Mouse (Mus musculus) gonadal fat pad, adult 2 months (tissue): ENCODE results near the gene Cdc14b. TPM values are rescaled to one million over a fixed set of nuclear protein-coding genes. Genes with fewer than 3 reads are reported as not detected.

ENCODE experiments used
- DNase-seq: peaks from one replicate; pipeline ENCODE4 v3.0.0-alpha.2; 2012; ENCODE audit warnings: low read depth
- polyA plus RNA-seq: library from polyadenylated mRNA; depleted of rRNA; stranded (reverse); fragments of >200 nt; gene quantifications from 2 replicates; pipeline ENCODE4 v1.2.3, GENCODE M21; 2012; rRNA removed

The Cdc14b gene
- polyA plus RNA-seq: 4.3 and 5.7 TPM in 2 replicates

GRCm38 (mm10) chr13:64274879-64275753, at the start of gene Cdc14b:
Gene Cdc14b (minus strand): TSS chr13:64275290.
- no peak for DNase-seq

GRCm38 (mm10) chr13:64322561-64323281, 47.6 kb upstream of the Cdc14b start:
- no peak for DNase-seq

DNA sequence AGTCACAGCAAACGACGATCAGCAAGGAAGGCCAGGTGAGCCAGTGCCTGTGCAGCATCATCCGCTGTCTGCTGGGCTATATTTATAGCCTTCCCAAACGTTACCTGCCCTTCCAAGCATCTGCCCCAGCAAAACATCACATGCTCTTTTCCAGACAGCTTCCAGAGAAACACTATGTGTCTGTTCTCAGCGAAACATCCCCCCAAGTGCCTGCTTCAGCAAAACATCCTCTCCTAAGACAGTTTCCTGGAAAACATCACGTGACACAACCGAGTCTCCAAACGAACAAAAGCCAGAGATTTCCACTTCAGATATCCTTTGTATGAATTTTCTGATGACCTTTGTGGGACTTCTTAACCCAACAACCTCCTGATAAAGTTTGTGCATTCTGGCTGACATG, 45.2 kb upstream of the Cdc14b start:
- no peak for DNase-seq

GRCm38 (mm10) chr13:64319782-64320181, 44.7 kb upstream of the Cdc14b start:
- no peak for DNase-seq

GRCm38 (mm10) chr13:64318355-64318754, 43.3 kb upstream of the Cdc14b start:
- DNase-seq: no peak

DNA sequence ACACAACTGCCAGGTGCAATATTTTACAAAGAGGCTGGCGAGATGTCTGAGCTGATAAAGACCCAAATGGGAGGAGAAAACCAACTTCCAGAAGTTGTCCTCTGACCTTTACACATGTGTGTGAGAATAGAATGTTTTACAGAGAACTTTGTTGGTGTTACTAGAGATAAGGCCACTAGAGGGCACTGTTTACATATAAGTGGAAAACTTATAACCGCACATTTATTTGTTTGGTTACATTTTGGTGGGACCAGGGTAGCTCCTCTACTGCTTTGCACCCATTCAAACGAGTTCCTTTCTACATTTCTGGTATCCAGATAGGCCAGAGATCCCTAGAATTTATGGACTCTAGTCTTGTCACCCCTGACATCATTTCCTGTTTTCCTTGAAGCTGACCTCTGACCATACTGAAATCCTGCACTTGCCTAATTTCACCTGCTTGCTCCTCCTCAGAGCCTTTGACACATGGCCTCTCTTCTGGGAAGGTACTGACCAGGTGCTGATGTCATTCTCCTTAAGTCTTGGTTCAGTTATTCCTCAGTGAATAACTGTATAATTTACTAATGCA, 40.5 kb upstream of the Cdc14b start:
- no peak for DNase-seq

GRCm38 (mm10) chr13:64314041-64314440, 39.0 kb upstream of the Cdc14b start:
- no peak for DNase-seq

GRCm38 (mm10) chr13:64312916-64313289, 37.8 kb upstream of the Cdc14b start:
- no peak for DNase-seq

DNA sequence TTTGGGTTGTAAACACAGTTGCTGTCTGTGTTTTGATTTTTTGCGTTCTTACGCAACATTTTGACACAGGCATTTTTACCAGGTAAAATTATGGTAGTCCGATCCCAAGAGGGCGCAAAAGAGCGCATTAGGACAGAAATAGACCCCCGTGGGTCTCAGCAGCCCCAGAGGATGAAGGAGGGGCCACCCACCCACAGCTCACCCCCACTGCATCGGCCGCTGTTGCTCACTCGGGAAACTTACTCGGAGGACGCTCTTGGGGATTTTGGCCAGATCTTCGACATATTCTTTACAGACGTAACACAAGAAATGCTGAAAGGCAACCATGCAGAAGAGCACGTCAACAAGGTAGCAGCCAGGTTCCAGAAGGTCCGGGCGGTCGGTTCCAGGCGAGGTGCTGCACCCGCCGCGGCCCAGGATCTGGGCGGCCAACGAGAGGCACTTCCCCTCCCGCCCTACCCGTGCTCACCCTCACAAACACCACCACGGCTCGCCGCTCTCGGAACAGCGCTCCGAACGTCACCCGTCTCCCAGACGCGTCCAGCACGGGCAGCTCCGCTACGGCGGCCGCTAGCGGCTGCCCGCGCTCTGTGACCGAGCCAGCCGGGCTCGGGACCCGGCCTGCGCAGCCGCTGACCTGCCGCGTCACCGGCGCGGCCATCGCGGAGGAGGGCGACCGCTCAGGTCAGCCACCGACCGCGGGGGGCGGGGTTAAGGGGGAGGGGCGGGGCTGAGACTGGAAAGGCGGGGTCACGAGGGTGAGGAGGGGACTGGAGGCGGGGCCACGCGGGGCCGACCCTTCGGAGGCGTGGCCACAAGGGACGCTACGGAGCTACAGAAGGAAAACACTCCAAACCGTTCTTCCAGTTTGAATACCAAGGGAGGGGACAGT, 37.2 kb upstream of the Cdc14b start, which contains the start of gene Aaed1:
TSS of gene Aaed1 (minus strand) at position 687 of the 892 bp plus-strand sequence.
- no peak for DNase-seq

GRCm38 (mm10) chr13:64311266-64311665, 36.2 kb upstream of the Cdc14b start:
- no peak for DNase-seq

GRCm38 (mm10) chr13:64310585-64310984, 35.5 kb upstream of the Cdc14b start:
- DNase-seq: no peak

DNA sequence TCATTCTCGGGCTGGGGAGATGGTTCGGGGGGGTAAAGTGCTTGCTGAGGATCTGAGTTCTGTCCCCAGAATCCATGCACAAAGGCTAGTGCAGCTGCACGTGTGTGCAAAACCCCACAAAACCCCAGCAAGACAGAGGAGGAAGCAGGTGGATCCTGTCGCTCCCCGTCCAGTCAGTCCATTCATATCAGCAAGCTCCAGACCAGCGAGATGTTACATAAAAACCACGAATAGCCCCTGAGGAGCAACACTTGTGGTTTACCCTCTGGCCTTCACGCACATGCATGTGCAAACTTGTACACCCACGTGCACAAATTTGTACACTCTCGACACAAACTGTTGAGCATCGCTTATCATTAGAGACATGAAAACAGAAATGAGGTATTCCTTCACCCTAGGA, 34.8 kb upstream of the Cdc14b start:
- no peak for DNase-seq

GRCm38 (mm10) chr13:64309036-64309435, 33.9 kb upstream of the Cdc14b start:
- DNase-seq: no peak

DNA sequence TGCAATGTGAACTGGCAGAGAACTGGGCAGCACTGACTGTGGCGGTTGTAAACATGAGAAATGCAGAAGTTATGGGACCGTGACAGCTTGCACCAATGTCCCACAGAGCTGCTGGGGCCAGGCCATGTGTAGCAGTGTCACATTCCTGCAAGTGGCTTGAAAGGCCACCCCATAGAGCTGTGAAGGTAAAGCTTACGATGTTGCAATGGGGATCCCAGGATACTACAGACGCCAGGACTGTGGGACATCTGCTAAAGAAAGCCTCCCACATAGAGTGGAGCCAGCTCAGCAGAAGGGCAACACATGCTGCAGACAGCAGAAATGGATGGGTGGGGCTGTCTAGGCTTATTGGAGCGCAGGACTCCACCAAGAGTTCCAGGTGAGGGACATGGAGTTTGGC, 32.4 kb upstream of the Cdc14b start:
- no peak for DNase-seq

DNA sequence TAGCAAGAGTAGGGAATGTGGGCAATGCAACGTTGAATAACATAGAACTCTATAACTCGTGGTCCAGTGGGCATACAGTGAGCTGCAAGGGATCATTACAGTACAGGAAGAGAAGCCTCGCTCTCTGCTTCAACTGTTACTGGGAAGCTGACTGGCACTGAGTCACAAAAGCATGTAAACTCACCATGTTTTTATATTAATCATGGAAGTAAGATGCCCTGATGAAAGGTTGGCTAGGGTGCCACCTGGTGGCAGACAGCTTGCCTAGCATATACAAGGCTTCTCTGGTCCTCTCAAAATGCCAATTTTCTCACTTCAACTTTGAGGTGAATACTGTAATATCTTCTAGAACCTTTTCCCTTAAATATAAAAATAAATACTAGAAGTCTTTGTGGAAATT, 31.0 kb upstream of the Cdc14b start:
- DNase-seq: no peak

- no peak for DNase-seq
Measured at GRCm38 (mm10) chr13:64299069-64299468, 24.0 kb upstream of the Cdc14b start.

DNA sequence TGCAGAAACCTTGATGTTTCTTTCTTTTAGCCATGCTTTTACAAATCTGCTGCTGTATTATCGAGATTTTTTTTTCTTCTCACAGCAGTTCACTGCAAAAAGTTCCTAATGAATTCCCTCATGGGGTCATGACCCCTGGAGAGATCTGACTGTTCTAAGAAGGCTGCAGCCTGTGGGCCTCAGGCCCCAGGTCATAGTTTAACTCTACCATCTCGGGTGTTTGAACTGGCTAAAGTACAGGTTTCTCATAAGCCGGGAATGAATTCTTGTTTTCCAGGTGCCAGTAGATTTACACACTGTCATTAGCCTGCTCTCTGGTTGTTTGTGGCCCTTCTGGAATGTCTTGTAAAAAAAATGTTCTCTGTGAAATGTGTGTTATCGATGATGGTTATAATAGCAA, 11.7 kb upstream of the Cdc14b start:
- no peak for DNase-seq

DNA sequence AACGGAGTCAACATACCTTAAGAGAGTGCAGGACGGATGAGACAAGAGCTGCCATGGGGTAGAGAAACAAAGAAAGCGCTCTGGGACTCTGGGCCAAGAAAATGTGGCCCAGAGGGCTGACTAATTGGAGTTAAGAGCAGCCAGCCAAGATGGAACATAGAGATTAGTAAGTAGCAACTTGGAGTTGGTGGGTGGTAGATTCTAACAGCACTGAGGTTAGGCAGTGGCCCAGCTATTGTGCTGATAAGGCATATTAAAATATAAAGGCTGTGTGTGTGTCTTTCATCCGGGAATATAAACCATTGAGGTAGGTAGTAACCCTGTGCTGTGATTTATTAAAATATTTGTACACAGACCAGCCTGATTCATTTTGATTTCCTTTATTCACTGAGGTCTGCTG, 11.2 kb upstream of the Cdc14b start:
- no peak for DNase-seq

GRCm38 (mm10) chr13:64284676-64285075, 9.6 kb upstream of the Cdc14b start:
- DNase-seq: no peak

GRCm38 (mm10) chr13:64280940-64281339, 5.8 kb upstream of the Cdc14b start:
- DNase-seq: no peak

DNA sequence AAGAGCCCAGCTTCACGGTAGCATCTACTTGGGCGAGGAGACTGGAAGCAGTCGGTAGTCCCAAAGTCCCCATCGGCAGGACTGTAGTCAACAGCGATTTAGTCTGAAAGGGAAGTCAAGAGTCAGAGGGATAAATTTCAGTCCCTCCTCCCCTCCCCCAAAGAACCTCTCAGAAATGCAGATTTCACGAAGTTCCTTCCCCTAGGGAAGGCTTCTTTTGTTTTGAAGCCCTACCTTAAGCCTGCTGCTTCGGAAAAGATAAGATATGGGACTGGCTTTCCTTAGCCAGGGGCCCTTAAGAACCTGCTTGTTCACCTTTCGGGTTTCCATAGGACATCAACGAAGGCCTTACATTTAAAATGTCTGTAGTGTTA, 651 bp upstream of the Cdc14b start:
- no peak for DNase-seq
